In genomic region chr4:107096841-107097373, GRCm38 (mm10) we compare ENCODE assay signal across 11 mouse cellular contexts. TPM values are rescaled to one million over a fixed set of nuclear protein-coding genes. Genes with fewer than 3 reads are reported as not detected.
A peak's percentile ranks its signal among the peaks of the same experiment; 100 is the strongest.
DNase-seq lines count a peak whose midpoint lies in the region; ATAC-seq and TF ChIP-seq lines count a peak whose summit lies in the region.
"Had no signal": no experiment of that assay in that cellular context is flagged by ENCODE, and none has a peak within 500 bp of the region (broad histone marks: within the 10 kb centered on the region; RNA-seq: fewer than 3 reads in every experiment).

Cdcp2 (plus strand) TSS chr4:107096891.

- no peaks in the 10 kb centered on the region for H3K27me3 ChIP-seq in intestine, embryonic 16.5 days (replicated peaks; ENCODE audit: control insufficient read depth, insufficient read depth, low read length)
- no peaks in the 10 kb centered on the region for H3K27me3 ChIP-seq in intestine, postnatal 0 days (replicated peaks; ENCODE audit: control insufficient read depth, insufficient read depth, low read length)
- H3K27me3 ChIP-seq in MEL (ENCODE audit: control insufficient read depth in 1 of 2, insufficient read depth in 2 of 2, low read length in 2 of 2), result no peaks in the 10 kb centered on the region
- H3K27me3 ChIP-seq in hindbrain, embryonic 11.5 days (ENCODE audit: control insufficient read depth, insufficient read depth, low read length), result no peaks in the 10 kb centered on the region
- no peaks in the 10 kb centered on the region for H3K27me3 ChIP-seq in midbrain, embryonic 14.5 days (ENCODE audit: control insufficient read depth, insufficient read depth, low read length)

- peak within 1 kb of the TSS; percentile 8; the same call in 1 of the 2 replicates for H3K9ac ChIP-seq in intestine, embryonic 16.5 days (ENCODE audit: low read depth, low read length)
- no peak within 1 kb of the TSS for H3K9ac ChIP-seq in intestine, postnatal 0 days (ENCODE audit: low read depth, low read length)
- H3K9ac ChIP-seq in MEL (ENCODE audit: control insufficient read depth, low read depth, low read length, poor library complexity, severe bottlenecking), result peak within 1 kb of the TSS; percentile 52
- no peak within 1 kb of the TSS for H3K9ac ChIP-seq in hindbrain, embryonic 11.5 days (ENCODE audit: low read depth, low read length)
- no peak within 1 kb of the TSS for H3K9ac ChIP-seq in midbrain, embryonic 14.5 days (replicated peaks; ENCODE audit: low read length)
- H3K9ac ChIP-seq: lung, embryonic 14.5 days had no signal

- no peak for ATAC-seq in intestine, embryonic 16.5 days
- no peak for ATAC-seq in intestine, postnatal 0 days
- ATAC-seq in hindbrain, embryonic 11.5 days (ENCODE audit: low FRiP score), result 0 out of 2 replicates have a peak, but pooled peaks have one; percentile 32
- ATAC-seq in midbrain, embryonic 14.5 days (ENCODE audit: low FRiP score, low TSS enrichment), result no peak

- no peak within 1 kb of the TSS for H3K4me2 ChIP-seq in intestine, embryonic 16.5 days (ENCODE audit: low read depth, low read length)
- no peak within 1 kb of the TSS for H3K4me2 ChIP-seq in intestine, postnatal 0 days (replicated peaks; ENCODE audit: low read depth)
- H3K4me2 ChIP-seq in hindbrain, embryonic 11.5 days (replicated peaks; ENCODE audit: low read depth, low read length), result no peak within 1 kb of the TSS
- no peak within 1 kb of the TSS for H3K4me2 ChIP-seq in midbrain, embryonic 14.5 days (ENCODE audit: low read length)
- H3K4me2 ChIP-seq: lung, embryonic 14.5 days had no signal

- H3K4me1 ChIP-seq in intestine, embryonic 16.5 days (ENCODE audit: control insufficient read depth, insufficient read depth, low read length), result peaks cover 6% of the 10 kb centered on the region; the same call in 1 of the 2 replicates
- peaks cover 5% of the 10 kb centered on the region; the same call in 1 of the 2 replicates for H3K4me1 ChIP-seq in intestine, postnatal 0 days (replicated peaks; ENCODE audit: control insufficient read depth, insufficient read depth, low read length)
- H3K4me1 ChIP-seq in MEL (ENCODE audit: control insufficient read depth in 1 of 2, insufficient read depth in 2 of 2, low read length in 2 of 2), result peaks cover 12 to 16% of the 10 kb centered on the region in 2 experiments; a peak in 3 of 4 replicates
- H3K4me1 ChIP-seq in hindbrain, embryonic 11.5 days (replicated peaks; ENCODE audit: control insufficient read depth, insufficient read depth, low read length), result peaks cover 4% of the 10 kb centered on the region
- H3K4me1 ChIP-seq in midbrain, embryonic 14.5 days (ENCODE audit: control insufficient read depth, insufficient read depth, low read length), result peaks cover 16% of the 10 kb centered on the region; the same call in 1 of the 2 replicates

- no peak for TF ChIP-seq POLR2A in MEL (IDR thresholded peaks at IDR 0.05; ENCODE audit: control insufficient read depth in 1 of 2, insufficient read depth in 1 of 2, low read depth in 1 of 2, low read length in 2 of 2, poor library complexity in 1 of 2)

- DNase-seq in MEL (ENCODE audit: low read depth, low spot score), result no peak
- DNase-seq in hindbrain, embryonic 11.5 days (ENCODE audit: low spot score), result peak; percentile 48
- peak; percentile 57 for DNase-seq in midbrain, embryonic 14.5 days
- DNase-seq in gastrocnemius, adult 2 months, result no peak
- no peak for DNase-seq in gastrocnemius, postnatal 25 days
- DNase-seq: lung, embryonic 14.5 days; thymus, postnatal 25 days had no signal

- H3K4me3 ChIP-seq in intestine, embryonic 16.5 days (ENCODE audit: low read length), result no peak within 1 kb of the TSS
- no peak within 1 kb of the TSS for H3K4me3 ChIP-seq in intestine, postnatal 0 days (ENCODE audit: low read depth, low read length)
- H3K4me3 ChIP-seq in MEL (ENCODE audit: control insufficient read depth in 1 of 2, insufficient read depth in 1 of 2, low read depth in 2 of 2, low read length in 2 of 2), result no peak within 1 kb of the TSS
- no peak within 1 kb of the TSS for H3K4me3 ChIP-seq in hindbrain, embryonic 11.5 days (ENCODE audit: low read depth, low read length)
- no peak within 1 kb of the TSS for H3K4me3 ChIP-seq in midbrain, embryonic 14.5 days (replicated peaks; ENCODE audit: low read depth, low read length)
- H3K4me3 ChIP-seq in gastrocnemius, adult 2 months, result no peak within 1 kb of the TSS

- no peak for TF ChIP-seq EP300 in MEL (IDR thresholded peaks at IDR 0.05; ENCODE audit: low read depth in 1 of 2, low read length in 2 of 2)

- H3K79me2 ChIP-seq in MEL (ENCODE audit: control insufficient read depth, insufficient read depth, low read length, poor library complexity), result no peaks in the 10 kb centered on the region

- H3K27ac ChIP-seq in intestine, embryonic 16.5 days (ENCODE audit: low read length), result no peak within 1 kb of the TSS
- H3K27ac ChIP-seq in intestine, postnatal 0 days (ENCODE audit: low read depth, low read length), result no peak within 1 kb of the TSS
- peak within 1 kb of the TSS; percentile 47 for H3K27ac ChIP-seq in MEL (ENCODE audit: control insufficient read depth, low read depth, low read length)
- H3K27ac ChIP-seq in hindbrain, embryonic 11.5 days (ENCODE audit: low read depth, low read length), result peak within 1 kb of the TSS; percentile 52
- peak within 1 kb of the TSS; percentile 49; the same call in 1 of the 2 replicates for H3K27ac ChIP-seq in midbrain, embryonic 14.5 days (replicated peaks; ENCODE audit: low read depth, low read length)
- H3K27ac ChIP-seq in gastrocnemius, adult 2 months, result no peak within 1 kb of the TSS

- intact Hi-C loops in gastrocnemius, adult 2 months (cut with DNase I), result no loop called here

- 69% methylated on average over 16 of the region's 16 CpGs for WGBS in intestine, embryonic 16.5 days
- WGBS in intestine, postnatal 0 days, result 78% methylated on average over 16 of the region's 16 CpGs
- WGBS in hindbrain, embryonic 11.5 days, result 48% methylated on average over 16 of the region's 16 CpGs
- WGBS in midbrain, embryonic 14.5 days, result 23% methylated on average over 16 of the region's 16 CpGs

- no peaks in the 10 kb centered on the region for H3K36me3 ChIP-seq in intestine, embryonic 16.5 days (ENCODE audit: control insufficient read depth, insufficient read depth, low read length)
- no peaks in the 10 kb centered on the region for H3K36me3 ChIP-seq in intestine, postnatal 0 days (ENCODE audit: control insufficient read depth, insufficient read depth)
- peaks cover 0 to 2% of the 10 kb centered on the region in 2 experiments; a peak in 1 of 4 replicates for H3K36me3 ChIP-seq in MEL (ENCODE audit: control insufficient read depth in 1 of 2, insufficient read depth in 2 of 2, low read length in 2 of 2)
- H3K36me3 ChIP-seq in hindbrain, embryonic 11.5 days (ENCODE audit: control insufficient read depth, insufficient read depth, low read length), result no peaks in the 10 kb centered on the region
- H3K36me3 ChIP-seq in midbrain, embryonic 14.5 days (ENCODE audit: control insufficient read depth, insufficient read depth, low read length), result no peaks in the 10 kb centered on the region

- TF ChIP-seq RAD21 in MEL (IDR thresholded peaks at IDR 0.05; ENCODE audit: low read depth, low read length), result no peak

- no peaks in the 10 kb centered on the region for H3K9me3 ChIP-seq in intestine, embryonic 16.5 days (ENCODE audit: control insufficient read depth, low read length)
- no peaks in the 10 kb centered on the region for H3K9me3 ChIP-seq in intestine, postnatal 0 days (ENCODE audit: control insufficient read depth)
- H3K9me3 ChIP-seq in MEL (replicated peaks; ENCODE audit: insufficient read depth, low read length), result no peaks in the 10 kb centered on the region
- H3K9me3 ChIP-seq in hindbrain, embryonic 11.5 days (ENCODE audit: control insufficient read depth, low read length), result no peaks in the 10 kb centered on the region
- no peaks in the 10 kb centered on the region for H3K9me3 ChIP-seq in midbrain, embryonic 14.5 days (ENCODE audit: control insufficient read depth, low read length)

- no peak for TF ChIP-seq CTCF in intestine, postnatal 0 days (IDR thresholded peaks at IDR 0.05; ENCODE audit: low read depth)
- no peak for TF ChIP-seq CTCF in MEL (IDR thresholded peaks at IDR 0.05 in 2 of 3, conservative IDR thresholded peaks at IDR 0.05 in 1 of 3; ENCODE audit: control insufficient read depth in 1 of 3, insufficient read depth in 1 of 3, low read depth in 2 of 3, low read length in 3 of 3, poor library complexity in 1 of 3, severe bottlenecking in 1 of 3)
- no peak for TF ChIP-seq CTCF in gastrocnemius, adult 2 months (IDR thresholded peaks at IDR 0.05)

TF ChIP-seq in MEL, 35 proteins besides CTCF, POLR2A, EP300 and RAD21:
- TF ChIP-seq HCFC1 (IDR thresholded peaks at IDR 0.05; ENCODE audit: low read depth, low read length) (no peak), MYC (IDR thresholded peaks at IDR 0.05; ENCODE audit: low read depth, low read length) (no peak), TBP (IDR thresholded peaks at IDR 0.05; ENCODE audit: low read depth, low read length) (no peak), MEF2A (IDR thresholded peaks at IDR 0.05; ENCODE audit: extremely low read depth, insufficient replicate concordance, low read depth, low read length, poor library complexity, severe bottlenecking) (no peak), SMC3 (IDR thresholded peaks at IDR 0.05; ENCODE audit: low read depth, low read length) (no peak), MAFK (IDR thresholded peaks at IDR 0.05; ENCODE audit: borderline replicate concordance, low read depth, low read length) (no peak), TAL1 (IDR thresholded peaks at IDR 0.05; ENCODE audit: low read length) (no peak), ELF1 (IDR thresholded peaks at IDR 0.05; ENCODE audit: low read depth, low read length) (no peak), MYB (IDR thresholded peaks at IDR 0.05; ENCODE audit: low read depth, low read length) (no peak), CHD2 (IDR thresholded peaks at IDR 0.05; ENCODE audit: low read length) (no peak), ZNF384 (IDR thresholded peaks at IDR 0.05; ENCODE audit: low read depth, low read length) (no peak), ZC3H11A (IDR thresholded peaks at IDR 0.05; ENCODE audit: low read depth, low read length) (no peak), TCF12 (IDR thresholded peaks at IDR 0.05; ENCODE audit: low read depth, low read length) (no peak), POLR2AphosphoS2 (IDR thresholded peaks at IDR 0.05; ENCODE audit: low read length) (no peak)

RNA-seq across cellular contexts. Expression of gene Cdcp2, which starts in this region (rescaled TPM):
- polyA plus RNA-seq in intestine, embryonic 16.5 days (2015; fragmentation: Nextera tagmentation; extraction: Ambion mirVana), result not detected in 2 replicates
- not detected in 2 replicates for polyA plus RNA-seq in intestine, postnatal 0 days (2015; fragmentation: Nextera tagmentation; extraction: Ambion mirVana)
- total RNA-seq in MEL (2012; rRNA removed), result not detected in 2 replicates
- polyA plus RNA-seq in MEL (2012; ENCODE audit: insufficient read depth in 1 of 2, insufficient read length in 2 of 2, low read depth in 1 of 2, low replicate concordance in 2 of 2, missing spikeins in 1 of 2), result not detected
- polyA plus RNA-seq in hindbrain, embryonic 11.5 days (2014; fragmentation: Nextera tagmentation; extraction: Ambion mirVana), result 0.13 and 0.20 TPM in 2 replicates
- 0.08 TPM in 1 of 2 replicates, not detected in the other for polyA plus RNA-seq in midbrain, embryonic 14.5 days (2014; fragmentation: Nextera tagmentation; extraction: Ambion mirVana)
- not detected for total RNA-seq in gastrocnemius, adult 2 months (2021)
- total RNA-seq in gastrocnemius, postnatal 25 days (2021), result not detected
- total RNA-seq: heart, adult 18-20 months had no signal
- polyA plus RNA-seq: large intestine, adult 2 months; lung, embryonic 14.5 days had no signal

Comparison
In these comparisons a context has a peak if more than half of its experiments do, and no peak if none do; other contexts are left out.
1. H3K9ac ChIP-seq: peak in intestine, embryonic 16.5 days (single experiment) and MEL (single experiment); none in intestine, postnatal 0 days (single experiment), hindbrain, embryonic 11.5 days (single experiment) and midbrain, embryonic 14.5 days (single experiment).
2. Peak in DNase-seq, ATAC-seq and H3K27ac ChIP-seq in hindbrain, embryonic 11.5 days; RNA of the gene not detected or under 1 TPM.
3. Peak in DNase-seq and H3K27ac ChIP-seq in midbrain, embryonic 14.5 days; RNA of the gene not detected or under 1 TPM.